Mouse (Mus musculus) bone marrow macrophage, adult 2 months (primary cell): ENCODE results near the gene Ntm.

ENCODE experiments used
- CTCF ChIP-seq: IDR thresholded peaks from 2 replicates; pipeline ENCODE4 v1.5.1; 2012; ENCODE audit warnings: low read depth, mild to moderate bottlenecking, low read length, moderate library complexity
- POLR2A ChIP-seq: IDR thresholded peaks from 2 replicates; pipeline ENCODE4 v1.6.1; 2012; ENCODE audit warnings: mild to moderate bottlenecking, low read depth, low read length, borderline replicate concordance

DNA sequence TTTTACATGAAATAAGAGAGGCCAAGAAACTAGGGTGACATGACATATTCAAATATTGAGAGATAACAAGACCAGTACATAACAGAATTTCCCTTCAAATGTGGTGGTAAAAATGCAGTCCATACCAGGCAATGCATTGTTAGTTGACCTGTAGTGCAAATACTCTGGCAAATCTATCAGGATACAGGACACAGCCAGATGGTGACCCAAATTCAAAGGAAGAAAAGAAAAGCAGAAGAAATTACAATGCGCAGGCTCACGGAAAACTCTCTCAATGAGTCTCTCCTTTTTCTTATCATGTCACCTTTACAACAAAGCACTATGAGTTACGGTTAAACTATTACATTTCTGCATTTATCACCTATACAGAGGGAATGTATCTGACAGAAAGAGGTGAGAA lies 664.6 kb downstream of the Ntm start:
- no peak for TF ChIP-seq CTCF
- no peak for TF ChIP-seq POLR2A
